Comparison of ENCODE assay signal across 18 mouse cellular contexts in genomic region chr10:38897573-38897972, GRCm38 (mm10).
A peak's percentile ranks its signal among the peaks of the same experiment; 100 is the strongest.
DNase-seq lines count a peak whose midpoint lies in the region; ATAC-seq and TF ChIP-seq lines count a peak whose summit lies in the region.
"Had no signal": no experiment of that assay in that cellular context is flagged by ENCODE, and none has a peak within 500 bp of the region (broad histone marks: within the 10 kb centered on the region; RNA-seq: fewer than 3 reads in every experiment).

No protein-coding gene starts in this region.

- H3K27ac ChIP-seq in forebrain, embryonic 10.5 days = no peak overlapping the region
- H3K27ac ChIP-seq: heart, adult 2 months; hindbrain, embryonic 13.5 days; liver, embryonic 15.5 days; midbrain, embryonic 15.5 days had no signal

- no peaks in the 10 kb centered on the region for H3K36me3 ChIP-seq in forebrain, embryonic 10.5 days (replicated peaks)
- H3K36me3 ChIP-seq: hindbrain, embryonic 13.5 days; liver, embryonic 15.5 days; midbrain, embryonic 15.5 days had no signal

- no peaks in the 10 kb centered on the region for H3K27me3 ChIP-seq in Patski
- no peaks in the 10 kb centered on the region for H3K27me3 ChIP-seq in forebrain, embryonic 10.5 days (ENCODE audit: poor library complexity, severe bottlenecking)
- H3K27me3 ChIP-seq: hindbrain, embryonic 13.5 days; liver, embryonic 15.5 days; megakaryocyte, embryonic 14.5 days; midbrain, embryonic 15.5 days had no signal

- no peak overlapping the region for H3K4me3 ChIP-seq in forebrain, embryonic 10.5 days
- H3K4me3 ChIP-seq: heart, adult 2 months; hindbrain, embryonic 13.5 days; liver, embryonic 15.5 days; megakaryocyte, embryonic 14.5 days; midbrain, embryonic 15.5 days had no signal

- DNase-seq in kidney, adult 8-10 months = peak; percentile 10 to 54
- no peak for DNase-seq in kidney, adult 18-20 months
- DNase-seq in MN1 (ENCODE audit: low spot score) = peak; percentile 37
- peak; percentile 89 for DNase-seq in Patski (ENCODE audit: low read depth, low spot score)
- peak; percentile 21 for DNase-seq in brain, adult 2 months (ENCODE audit: low read depth, low spot score)
- DNase-seq in forebrain, embryonic 10.5 days (ENCODE audit: extremely low spot score, low spot score) = no peak
- DNase-seq: cerebellum, postnatal 36 days; forebrain, postnatal 0 days; gastrocnemius, postnatal 10 days; heart, adult 2 months; thymus, postnatal 25 days had no signal

- 0 out of 2 replicates have a peak, but pooled peaks cover 3% of the 10 kb centered on the region for H3K4me1 ChIP-seq in forebrain, embryonic 10.5 days
- H3K4me1 ChIP-seq: hindbrain, embryonic 13.5 days; liver, embryonic 15.5 days; megakaryocyte, embryonic 14.5 days; midbrain, embryonic 15.5 days had no signal

- no peak for TF ChIP-seq CTCF in Patski (IDR thresholded peaks at IDR 0.05)

- POLR2A ChIA-PET in Patski (lab: Charles Lee) = no interaction called here

- CTCF ChIA-PET in Patski (lab: Charles Lee) = interaction anchor here (2.4 kb wide), 1 partner anchor 13 kb away, joined by 9 read pairs; no protein-coding TSS in a partner anchor

- in situ Hi-C loops in Patski (cut with MboI; ENCODE audit: low pct_unique_long_range_greater_than_20kb) = no loop called here

- H3K9me3 ChIP-seq in forebrain, embryonic 10.5 days = no peaks in the 10 kb centered on the region
- H3K9me3 ChIP-seq: hindbrain, embryonic 13.5 days; liver, embryonic 15.5 days; midbrain, embryonic 15.5 days had no signal

- 88% methylated on average over 5 of the region's 5 CpGs for WGBS in forebrain, embryonic 10.5 days

- ATAC-seq in Patski = peak; percentile 92
- no peak for ATAC-seq in CD4-positive, CD25-positive, alpha-beta regulatory T cell, adult 4 months
- ATAC-seq: forebrain, postnatal 0 days; intestine, embryonic 16.5 days; lung, postnatal 0 days; midbrain, embryonic 15.5 days had no signal

Comparison
In these comparisons a context has a peak if more than half of its experiments do, and no peak if none do; other contexts are left out.
1. DNase-seq: peak in kidney, adult 8-10 months (2 of 2), MN1 (single experiment), Patski (single experiment) and brain, adult 2 months (single experiment); none in kidney, adult 18-20 months (single experiment) and forebrain, embryonic 10.5 days (single experiment).